ENCODE assay signal across 9 mouse cellular contexts in the genomic region with DNA sequence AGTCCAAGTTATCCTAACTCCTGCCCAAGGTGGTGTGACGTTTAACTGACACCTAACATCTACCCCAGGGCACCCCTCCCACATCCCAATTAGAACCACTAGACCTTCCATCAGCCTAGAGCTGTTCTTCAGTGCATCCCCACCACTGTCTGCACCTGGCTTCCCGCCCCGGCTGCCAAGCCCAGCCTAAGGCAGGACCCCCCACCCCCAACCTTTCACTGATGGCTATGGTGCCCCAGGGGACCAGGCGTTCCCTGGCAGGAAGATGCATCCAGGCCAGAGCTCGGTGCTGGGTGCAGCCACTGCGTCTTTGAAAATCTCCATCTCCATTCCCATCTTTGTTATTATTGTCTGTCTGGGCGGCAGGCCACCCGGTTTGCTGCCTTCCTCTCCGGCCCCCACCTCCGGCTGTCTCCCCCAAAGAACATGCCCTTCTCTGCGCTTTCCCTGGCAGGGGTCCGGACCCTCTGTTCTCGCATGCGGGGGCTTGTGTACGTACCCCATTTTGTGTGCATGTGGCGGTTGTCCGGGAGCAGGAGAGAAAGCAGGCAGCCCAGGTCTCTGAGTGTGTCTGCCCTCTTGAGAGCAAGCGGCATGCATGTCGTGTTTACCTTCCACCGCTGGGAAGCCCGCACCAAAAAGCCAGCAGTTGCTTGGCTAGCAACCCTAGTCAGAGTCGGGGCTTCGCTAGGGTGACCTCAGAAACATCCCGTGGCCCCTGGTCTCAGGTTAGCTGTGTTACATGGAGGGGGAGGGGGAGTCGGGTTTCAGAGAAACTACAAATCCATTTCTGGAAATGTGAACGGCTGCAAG.
DNase-seq lines count a peak whose midpoint lies in the region; ATAC-seq lines count a peak whose summit lies in the region.
"Had no signal": no experiment of that assay in that cellular context is flagged by ENCODE, and none has a peak within 500 bp of the region (broad histone marks: within the 10 kb centered on the region; RNA-seq: fewer than 3 reads in every experiment).

No protein-coding gene starts in this region.

- H3K27me3 ChIP-seq in kidney, embryonic 14.5 days (ENCODE audit: control insufficient read depth, insufficient read depth, low read length): no peaks in the 10 kb centered on the region
- no peaks in the 10 kb centered on the region for H3K27me3 ChIP-seq in hindbrain, embryonic 10.5 days (ENCODE audit: insufficient read depth, poor library complexity, severe bottlenecking)
- no peaks in the 10 kb centered on the region for H3K27me3 ChIP-seq in midbrain, embryonic 10.5 days (ENCODE audit: low read depth, poor library complexity, severe bottlenecking)
- H3K27me3 ChIP-seq: Patski had no signal

- no peaks in the 10 kb centered on the region for H3K36me3 ChIP-seq in kidney, embryonic 14.5 days (ENCODE audit: control insufficient read depth, insufficient read depth, low read length)
- H3K36me3 ChIP-seq in hindbrain, embryonic 10.5 days: 0 out of 2 replicates have a peak, but pooled peaks cover 9% of the 10 kb centered on the region
- 0 out of 2 replicates have a peak, but pooled peaks cover 9% of the 10 kb centered on the region for H3K36me3 ChIP-seq in midbrain, embryonic 10.5 days

- H3K4me1 ChIP-seq in kidney, embryonic 14.5 days (ENCODE audit: control insufficient read depth, insufficient read depth, low read length): peaks cover 26% of the 10 kb centered on the region
- peaks cover 30% of the 10 kb centered on the region for H3K4me1 ChIP-seq in brown adipose tissue, adult 24 weeks (ENCODE audit: control insufficient read depth, insufficient read depth, insufficient read length, low read length)
- peaks cover 47% of the 10 kb centered on the region for H3K4me1 ChIP-seq in hindbrain, embryonic 10.5 days (replicated peaks)
- H3K4me1 ChIP-seq in midbrain, embryonic 10.5 days: peaks cover 47% of the 10 kb centered on the region

- 0 out of 2 replicates have a peak, but pooled peaks have one; percentile 7 for ATAC-seq in kidney, embryonic 14.5 days (ENCODE audit: low FRiP score, low TSS enrichment)

- peak overlapping the region; percentile 93 for H3K4me2 ChIP-seq in kidney, embryonic 14.5 days (replicated peaks; ENCODE audit: low read depth, low read length)

- no peaks in the 10 kb centered on the region for H3K9me3 ChIP-seq in kidney, embryonic 14.5 days (ENCODE audit: control insufficient read depth, low read length)
- no peaks in the 10 kb centered on the region for H3K9me3 ChIP-seq in hindbrain, embryonic 10.5 days
- H3K9me3 ChIP-seq in midbrain, embryonic 10.5 days (replicated peaks): no peaks in the 10 kb centered on the region

- peak overlapping the region; percentile 85 for H3K4me3 ChIP-seq in kidney, embryonic 14.5 days (ENCODE audit: low read length)
- peak overlapping the region; percentile 63 for H3K4me3 ChIP-seq in brown adipose tissue, adult 24 weeks (ENCODE audit: insufficient read depth, low read depth, low read length)
- H3K4me3 ChIP-seq in hindbrain, embryonic 10.5 days: peak overlapping the region; percentile 93
- peak overlapping the region; percentile 95 for H3K4me3 ChIP-seq in midbrain, embryonic 10.5 days

- no peak overlapping the region for H3K27ac ChIP-seq in kidney, embryonic 14.5 days (ENCODE audit: low read depth, low read length)
- H3K27ac ChIP-seq in brown adipose tissue, adult 24 weeks (replicated peaks; ENCODE audit: low read depth, low read length): no peak overlapping the region
- peak overlapping the region; percentile 97 for H3K27ac ChIP-seq in hindbrain, embryonic 10.5 days
- H3K27ac ChIP-seq in midbrain, embryonic 10.5 days (replicated peaks): peak overlapping the region; percentile 97

- 15% methylated on average over 26 of the region's 26 CpGs for WGBS in kidney, embryonic 14.5 days
- WGBS in hindbrain, embryonic 10.5 days: 6% methylated on average over 26 of the region's 26 CpGs
- WGBS in midbrain, embryonic 10.5 days: 10% methylated on average over 26 of the region's 26 CpGs

- H3K9ac ChIP-seq in kidney, embryonic 14.5 days (ENCODE audit: low read depth, low read length): peak overlapping the region; percentile 89; the same call in 1 of the 2 replicates

- DNase-seq in kidney, adult 9 months: no peak
- peak; percentile 38 for DNase-seq in hindbrain, embryonic 10.5 days (ENCODE audit: low spot score)
- DNase-seq in midbrain, embryonic 10.5 days (ENCODE audit: low spot score): peak; percentile 36
- DNase-seq in B cell, adult 2 months: no peak
- DNase-seq in kidney, postnatal 25 days: no peak
- no peak for DNase-seq in spleen, postnatal 4 days (ENCODE audit: low spot score in 2 of 2)

Comparison
In these comparisons a context has a peak if more than half of its experiments do, and no peak if none do; other contexts are left out.
1. H3K27ac ChIP-seq: peak in hindbrain, embryonic 10.5 days (single experiment) and midbrain, embryonic 10.5 days (single experiment); none in kidney, embryonic 14.5 days (single experiment) and brown adipose tissue, adult 24 weeks (single experiment).
2. DNase-seq: peak in hindbrain, embryonic 10.5 days (single experiment) and midbrain, embryonic 10.5 days (single experiment); none in kidney, adult 9 months (single experiment), B cell, adult 2 months (0 of 2), kidney, postnatal 25 days (0 of 2) and spleen, postnatal 4 days (0 of 2).
3. Peak in every context shown above with its lines, with median percentiles within 50 percentile points of each other: H3K4me3 ChIP-seq.